Mouse (Mus musculus) hindbrain, embryonic 13.5 days (tissue): ENCODE results near the gene Adgrb3. TPM values are rescaled to one million over a fixed set of nuclear protein-coding genes. Genes with fewer than 3 reads are reported as not detected.
"Not testable (repeated sequence)": the region's sequence is repeated elsewhere in the genome, so short reads cannot be mapped to it uniquely, and the experiment has no call there.

Experiments used
- ATAC-seq: fragments of 200-750 bp; cut with Nextera tagmentation; 2 replicates; pipeline ENCODE4 v1.8.0; 2017; ENCODE audit warnings: moderate TSS enrichment; ENCODE audit not compliant: low FRiP score
- H3K27ac ChIP-seq: fragments of 300-500 bp; sonication (generic); 2 replicates; pipeline ENCODE4 v1.5.1; 2015; ENCODE audit warnings: inconsistent platforms, mild to moderate bottlenecking, moderate library complexity
- H3K27me3 ChIP-seq: fragments of 300-500 bp; sonication (generic); 2 replicates; pipeline ENCODE4 v1.6.1; 2015; ENCODE audit warnings: mild to moderate bottlenecking, inconsistent platforms
- H3K36me3 ChIP-seq: fragments of 300-500 bp; sonication (generic); 2 replicates; pipeline ENCODE4 v1.6.1; 2015; ENCODE audit warnings: mild to moderate bottlenecking, inconsistent platforms
- H3K4me1 ChIP-seq: fragments of 300-500 bp; sonication (generic); replicated peaks from 2 replicates; pipeline ENCODE4 v1.6.1; 2015; ENCODE audit warnings: inconsistent platforms
- H3K4me2 ChIP-seq: fragments of 300-500 bp; sonication (generic); 2 replicates; pipeline ENCODE4 v1.6.1; 2015; ENCODE audit warnings: inconsistent platforms, mild to moderate bottlenecking, moderate library complexity
- H3K4me3 ChIP-seq: fragments of 300-500 bp; sonication (generic); 2 replicates; pipeline ENCODE4 v1.5.1; 2015; ENCODE audit warnings: mild to moderate bottlenecking, inconsistent platforms
- H3K9ac ChIP-seq: fragments of 300-500 bp; sonication (generic); 2 replicates; pipeline ENCODE4 v1.6.1; 2015; ENCODE audit warnings: mild to moderate bottlenecking, inconsistent platforms
- H3K9me3 ChIP-seq: fragments of 300-500 bp; sonication (generic); 2 replicates; pipeline ENCODE4 v1.6.1; 2016; ENCODE audit warnings: inconsistent platforms
- WGBS: fragments of 180-500 bp; shearing (Covaris S2); methylation state at CpG from one replicate; pipeline ENCODE4 v1.1.7; 2015; 5-methylcytosine and 5-hydroxymethylcytosine counted together
- polyA plus RNA-seq: library from polyadenylated mRNA; unstranded; fragments of >200 nt; fragmentation: Nextera tagmentation; extraction: Ambion mirVana; gene quantifications from 2 replicates; pipeline ENCODE4 v1.2.1, GENCODE M21; 2015

Gene Adgrb3
- polyA plus RNA-seq, 1 experiment from 2014 or later: 41.2 TPM

DNA sequence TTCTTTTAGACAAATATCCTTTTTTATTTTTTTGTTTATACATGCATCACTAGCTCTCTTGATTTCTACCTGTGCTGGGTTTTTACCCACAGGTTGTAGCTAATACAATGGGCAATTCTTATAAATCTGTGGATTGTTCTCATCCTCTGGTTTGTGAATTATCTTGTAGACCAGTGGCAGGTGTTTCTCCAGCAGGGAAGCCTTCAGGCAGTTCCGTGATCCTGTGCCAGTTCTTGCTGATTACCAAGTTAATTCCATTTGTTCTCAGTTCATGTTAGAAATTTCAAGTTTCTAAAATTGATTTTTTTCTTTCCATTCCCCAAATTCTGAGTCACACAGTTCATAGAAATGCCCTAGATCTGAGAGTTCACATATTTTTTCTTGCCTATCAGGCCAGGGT is 338.0 kb downstream of the Adgrb3 start:
- Histone ChIP-seq H3K36me3 (no peaks in the 10 kb centered on the region; the same call in 1 of the 2 replicates), H3K4me1 (no peaks in the 10 kb centered on the region), H3K9ac (no peak overlapping the region), H3K9me3 (no peaks in the 10 kb centered on the region), H3K27me3 (no peaks in the 10 kb centered on the region), H3K4me3 (no peak overlapping the region), H3K27ac (no peak overlapping the region), H3K4me2 (no peak overlapping the region)
- 88% methylated on average over 1 of the region's 1 CpGs for WGBS
- no peak for ATAC-seq

DNA sequence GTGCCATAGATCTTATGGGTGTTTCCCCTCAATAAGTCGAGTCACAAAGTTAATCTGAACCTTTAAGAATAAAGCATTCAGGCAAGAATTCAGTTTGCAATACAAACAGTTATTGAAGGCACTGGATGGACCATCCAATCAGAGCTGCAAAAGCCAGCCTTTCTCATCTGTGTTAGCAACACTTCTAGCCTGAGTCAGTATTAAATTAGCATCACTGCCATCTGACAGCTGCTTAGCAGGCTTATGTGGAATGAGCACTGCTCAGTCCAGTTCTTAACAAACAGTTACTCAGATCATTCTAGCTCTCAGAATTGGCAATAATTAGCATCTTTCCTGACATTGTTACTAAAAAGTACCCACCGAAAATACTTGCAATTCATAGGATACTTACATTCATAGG is 339.3 kb downstream of the Adgrb3 start:
- Histone ChIP-seq H3K4me1 (no peaks in the 10 kb centered on the region), H3K27me3 (no peaks in the 10 kb centered on the region), H3K9ac (no peak overlapping the region), H3K36me3 (no peaks in the 10 kb centered on the region; the same call in 1 of the 2 replicates), H3K27ac (no peak overlapping the region), H3K4me3 (no peak overlapping the region), H3K4me2 (no peak overlapping the region), H3K9me3 (no peaks in the 10 kb centered on the region)
- whole genome bisulfite sequencing: 89% methylated on average over 2 of the region's 2 CpGs
- no peak for ATAC-seq

DNA sequence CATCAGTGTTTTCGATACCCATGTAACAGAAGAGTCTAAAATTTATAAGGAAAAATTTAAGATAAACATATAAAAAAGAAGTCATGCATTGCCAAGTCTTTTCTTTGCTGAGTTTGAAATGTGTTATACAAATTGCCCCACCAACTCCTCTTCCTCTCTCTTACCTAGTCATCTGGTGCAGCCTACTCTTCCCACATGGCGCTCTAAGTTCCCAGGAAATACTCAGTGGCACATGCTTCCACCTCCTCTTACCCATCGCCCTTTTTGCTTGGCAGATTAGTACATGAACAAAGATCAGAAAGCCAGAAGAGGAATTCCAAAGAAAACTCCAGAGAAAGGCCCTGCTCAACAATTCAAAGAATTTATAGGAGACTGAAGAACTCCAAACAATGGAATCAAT is 353.8 kb downstream of the Adgrb3 start:
- 73% methylated on average over 3 of the region's 3 CpGs for WGBS
- H3K9me3 ChIP-seq: no peaks in the 10 kb centered on the region
- H3K27me3 ChIP-seq: no peaks in the 10 kb centered on the region
- H3K4me2 ChIP-seq: no peak overlapping the region
- H3K27ac ChIP-seq: no peak overlapping the region
- no peak for ATAC-seq
- H3K4me1 ChIP-seq: no peaks in the 10 kb centered on the region
- H3K36me3 ChIP-seq: no peaks in the 10 kb centered on the region
- no peak overlapping the region for H3K4me3 ChIP-seq
- no peak overlapping the region for H3K9ac ChIP-seq

DNA sequence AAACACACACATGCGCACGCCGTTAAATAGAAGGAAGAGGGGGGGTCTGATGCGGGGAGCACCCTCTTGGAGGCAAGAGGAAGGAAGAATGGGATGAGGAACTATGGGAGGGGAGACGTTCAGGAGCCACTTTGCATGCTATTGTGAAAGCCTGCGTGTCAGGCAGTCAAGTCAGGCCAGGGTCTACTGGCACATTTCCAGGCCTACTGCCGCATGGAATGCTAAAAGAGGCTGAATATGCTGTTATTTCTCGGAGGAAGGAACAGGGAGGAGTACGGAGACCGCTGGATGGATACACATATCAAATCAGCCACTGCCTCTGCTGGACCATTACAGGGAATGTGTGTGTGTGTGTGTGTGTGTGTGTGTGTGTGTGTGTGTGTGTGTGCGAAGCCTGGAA is 355.0 kb downstream of the Adgrb3 start:
- 0 out of 2 replicates have a peak, but pooled peaks have one; percentile 65 for ATAC-seq
- no peaks in the 10 kb centered on the region for H3K9me3 ChIP-seq
- H3K27me3 ChIP-seq: no peaks in the 10 kb centered on the region
- H3K27ac ChIP-seq: no peak overlapping the region
- no peaks in the 10 kb centered on the region for H3K4me1 ChIP-seq
- H3K9ac ChIP-seq: no peak overlapping the region
- no peaks in the 10 kb centered on the region for H3K36me3 ChIP-seq
- 57% methylated on average over 11 of the region's 11 CpGs for WGBS
- H3K4me2 ChIP-seq: peak overlapping the region; percentile 23; the same call in 1 of the 2 replicates
- no peak overlapping the region for H3K4me3 ChIP-seq

DNA sequence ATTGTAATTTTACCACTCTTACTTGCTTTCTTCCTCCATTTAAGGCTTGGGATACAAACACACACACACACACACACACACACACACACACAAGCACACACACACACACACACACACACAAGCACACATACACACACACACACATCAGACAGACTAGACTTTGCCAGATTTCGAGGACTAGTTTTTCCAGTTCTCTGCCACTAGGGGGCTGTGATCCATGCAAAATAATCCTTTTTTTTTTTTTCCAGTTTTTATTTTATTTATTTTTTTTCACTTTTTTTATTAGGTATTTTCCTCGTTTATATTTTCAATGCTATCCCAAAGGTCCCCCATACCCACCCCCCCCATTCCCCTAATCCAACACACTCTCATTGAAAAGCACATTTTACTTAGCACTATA is 357.9 kb downstream of the Adgrb3 start:
- not testable (repeated sequence) for H3K4me2 ChIP-seq, H3K9ac ChIP-seq, H3K4me1 ChIP-seq, ATAC-seq, H3K9me3 ChIP-seq, H3K27ac ChIP-seq, H3K27me3 ChIP-seq, H3K36me3 ChIP-seq, H3K4me3 ChIP-seq
- WGBS: 51% methylated on average over 2 of the region's 2 CpGs

DNA sequence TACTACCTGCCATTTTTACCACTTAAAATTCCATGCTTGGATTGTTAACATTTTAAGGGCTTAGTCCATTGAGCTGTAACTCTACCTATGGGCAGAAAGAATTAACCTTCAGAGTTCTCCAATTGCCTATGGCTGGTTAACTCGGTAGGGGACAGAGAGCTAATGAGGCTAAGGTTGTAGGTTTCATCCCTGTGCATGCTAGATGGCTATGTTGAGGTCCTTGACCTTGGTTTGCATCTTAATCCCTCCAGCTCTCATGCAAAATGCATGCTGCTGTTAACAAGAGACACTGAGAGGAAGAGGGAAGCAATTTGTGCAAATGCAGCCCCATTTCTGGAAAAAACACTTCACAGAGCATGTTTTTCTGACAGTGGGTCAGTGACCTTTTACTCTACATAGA is 366.9 kb downstream of the Adgrb3 start:
- WGBS: 38% methylated on average over 1 of the region's 1 CpGs
- H3K4me1 ChIP-seq: no peaks in the 10 kb centered on the region
- no peak overlapping the region for H3K27ac ChIP-seq
- no peak overlapping the region for H3K4me2 ChIP-seq
- ATAC-seq: no peak
- no peak overlapping the region for H3K4me3 ChIP-seq
- no peaks in the 10 kb centered on the region for H3K27me3 ChIP-seq
- no peak overlapping the region for H3K9ac ChIP-seq
- H3K36me3 ChIP-seq: peaks cover 3% of the 10 kb centered on the region
- H3K9me3 ChIP-seq: no peaks in the 10 kb centered on the region

DNA sequence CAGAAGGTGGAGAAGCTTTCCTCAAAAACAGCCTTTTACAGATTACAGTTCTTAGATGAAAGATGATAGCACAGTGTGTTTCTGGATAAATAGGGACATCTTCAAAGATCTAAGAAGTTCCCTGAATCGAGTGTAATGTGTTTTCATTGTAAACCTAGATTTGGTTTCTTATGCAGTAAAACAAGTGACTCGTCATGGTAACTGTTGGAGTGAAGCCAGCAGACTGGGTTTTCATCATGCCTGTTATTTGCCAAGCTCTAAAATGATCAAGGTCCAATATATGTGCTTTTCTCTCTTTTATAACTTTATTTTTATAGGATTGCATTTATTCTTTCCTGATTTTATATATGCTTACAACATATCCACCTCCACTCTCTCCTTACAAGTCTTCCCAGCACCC is 394.0 kb downstream of the Adgrb3 start:
- Histone ChIP-seq H3K4me2 (no peak overlapping the region), H3K27ac (no peak overlapping the region), H3K9me3 (no peaks in the 10 kb centered on the region), H3K4me3 (no peak overlapping the region), H3K4me1 (peaks cover under 1% of the 10 kb centered on the region; the same call in 1 of the 2 replicates), H3K36me3 (no peaks in the 10 kb centered on the region), H3K9ac (no peak overlapping the region), H3K27me3 (no peaks in the 10 kb centered on the region)
- WGBS: 55% methylated on average over 2 of the region's 2 CpGs
- no peak for ATAC-seq

DNA sequence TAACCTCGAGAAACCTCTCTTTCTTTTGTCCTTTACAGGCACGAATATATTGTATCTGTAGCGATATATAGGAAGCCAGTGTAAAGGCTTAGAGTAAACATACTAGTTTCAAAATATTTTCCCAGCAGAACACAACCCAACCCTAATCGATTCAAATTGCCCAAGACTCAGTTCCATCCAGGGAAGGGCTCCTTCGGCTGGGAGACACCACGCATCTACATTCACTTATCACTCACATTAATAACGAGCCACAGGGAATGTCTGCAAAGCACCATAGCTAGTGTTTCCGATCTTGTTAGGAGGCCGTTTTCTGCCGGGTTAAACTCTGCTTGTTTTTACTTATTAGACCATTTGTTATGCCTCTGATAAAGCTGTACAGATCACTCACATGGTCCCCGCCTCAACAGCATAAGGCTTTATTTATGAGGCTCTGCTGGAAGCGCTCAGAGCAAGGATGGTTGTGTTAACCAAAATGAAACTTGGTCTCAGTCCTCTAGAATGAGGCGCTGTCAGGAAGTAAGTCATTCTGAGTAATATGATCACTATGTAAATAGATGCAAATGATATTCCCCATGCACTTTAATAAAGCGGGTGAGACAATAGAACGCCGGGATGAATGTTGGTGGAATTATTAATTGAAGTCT is 399.2 kb downstream of the Adgrb3 start:
- Histone ChIP-seq H3K27me3 (no peaks in the 10 kb centered on the region), H3K4me1 (peaks cover 4% of the 10 kb centered on the region; the same call in 1 of the 2 replicates), H3K9me3 (no peaks in the 10 kb centered on the region), H3K27ac (peak overlapping the region; percentile 55), H3K9ac (no peak overlapping the region), H3K4me2 (peak overlapping the region; percentile 35), H3K36me3 (no peaks in the 10 kb centered on the region), H3K4me3 (no peak overlapping the region)
- WGBS: 49% methylated on average over 16 of the region's 16 CpGs
- peak; percentile 84 for ATAC-seq

DNA sequence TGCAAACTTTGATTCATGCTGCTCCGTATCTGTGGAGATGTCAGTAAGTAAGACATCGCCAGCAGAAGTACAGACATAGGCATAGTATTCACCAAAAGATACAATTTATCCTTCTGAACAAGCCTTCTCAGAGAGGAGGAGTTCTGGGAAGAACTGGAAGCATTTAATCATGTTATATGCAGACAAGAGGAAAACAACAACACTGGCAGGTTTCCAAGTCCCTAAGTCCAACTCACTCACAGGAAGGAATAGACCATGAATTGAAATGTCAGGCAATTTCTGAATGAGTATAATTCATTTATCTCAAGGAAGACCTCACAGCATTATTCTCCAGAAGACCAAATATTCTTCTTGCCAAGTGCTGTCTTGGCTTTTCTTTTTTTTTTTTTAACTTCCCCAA is 408.8 kb downstream of the Adgrb3 start:
- WGBS: 79% methylated on average over 2 of the region's 2 CpGs
- ATAC-seq: no peak
- H3K4me3 ChIP-seq: no peak overlapping the region
- no peaks in the 10 kb centered on the region for H3K27me3 ChIP-seq
- no peaks in the 10 kb centered on the region for H3K4me1 ChIP-seq
- H3K36me3 ChIP-seq: no peaks in the 10 kb centered on the region
- no peak overlapping the region for H3K27ac ChIP-seq
- no peaks in the 10 kb centered on the region for H3K9me3 ChIP-seq
- H3K4me2 ChIP-seq: no peak overlapping the region
- H3K9ac ChIP-seq: no peak overlapping the region

DNA sequence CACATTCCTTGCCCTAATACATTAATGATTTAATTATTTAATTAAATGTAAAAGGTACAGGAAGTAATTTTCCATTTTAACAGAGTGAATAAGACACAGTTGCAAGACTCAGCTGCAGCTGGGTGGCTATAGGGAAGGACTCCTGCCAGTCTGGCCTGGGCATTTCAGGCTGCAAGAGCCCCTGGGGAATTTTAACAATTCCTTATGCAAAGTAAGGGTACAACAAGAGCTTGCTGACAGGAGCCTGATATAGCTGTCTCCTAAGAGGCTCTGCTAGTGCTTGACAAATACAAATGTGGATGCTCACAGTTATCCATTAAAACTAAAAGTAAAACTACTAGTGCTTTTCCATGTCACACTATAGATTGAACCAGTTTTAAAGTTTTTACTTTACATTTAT is 410.1 kb downstream of the Adgrb3 start:
- 0 out of 2 replicates have a peak, but pooled peaks have one; percentile 17 for ATAC-seq
- H3K4me2 ChIP-seq: no peak overlapping the region
- no peaks in the 10 kb centered on the region for H3K36me3 ChIP-seq
- H3K4me3 ChIP-seq: no peak overlapping the region
- H3K27ac ChIP-seq: no peak overlapping the region
- no peaks in the 10 kb centered on the region for H3K9me3 ChIP-seq
- no peak overlapping the region for H3K9ac ChIP-seq
- no peaks in the 10 kb centered on the region for H3K4me1 ChIP-seq
- H3K27me3 ChIP-seq: no peaks in the 10 kb centered on the region

DNA sequence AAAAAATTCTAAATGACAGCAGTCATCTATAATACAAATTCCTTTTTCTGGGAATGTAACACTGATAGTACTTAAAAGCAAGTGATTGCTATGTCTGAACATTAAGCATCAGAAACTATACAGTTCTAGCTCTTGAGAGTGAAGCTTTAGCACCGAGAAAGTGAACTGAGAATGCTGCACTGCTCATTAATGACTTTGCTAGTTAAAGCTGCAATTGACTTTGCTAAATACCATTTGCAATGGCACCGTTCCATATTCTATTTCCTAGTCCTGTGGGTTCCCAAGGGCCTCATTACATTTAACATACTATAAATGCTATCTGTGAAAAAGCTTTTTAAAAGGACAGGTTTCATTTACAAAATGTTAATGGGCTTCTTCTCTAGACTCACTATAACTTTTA is 414.4 kb downstream of the Adgrb3 start:
- ATAC-seq: no peak
- H3K27me3 ChIP-seq: no peaks in the 10 kb centered on the region
- H3K9me3 ChIP-seq: no peaks in the 10 kb centered on the region
- 53% methylated on average over 2 of the region's 2 CpGs for WGBS
- no peaks in the 10 kb centered on the region for H3K4me1 ChIP-seq
- no peak overlapping the region for H3K4me2 ChIP-seq
- no peak overlapping the region for H3K4me3 ChIP-seq
- H3K9ac ChIP-seq: no peak overlapping the region
- H3K27ac ChIP-seq: no peak overlapping the region
- H3K36me3 ChIP-seq: no peaks in the 10 kb centered on the region

DNA sequence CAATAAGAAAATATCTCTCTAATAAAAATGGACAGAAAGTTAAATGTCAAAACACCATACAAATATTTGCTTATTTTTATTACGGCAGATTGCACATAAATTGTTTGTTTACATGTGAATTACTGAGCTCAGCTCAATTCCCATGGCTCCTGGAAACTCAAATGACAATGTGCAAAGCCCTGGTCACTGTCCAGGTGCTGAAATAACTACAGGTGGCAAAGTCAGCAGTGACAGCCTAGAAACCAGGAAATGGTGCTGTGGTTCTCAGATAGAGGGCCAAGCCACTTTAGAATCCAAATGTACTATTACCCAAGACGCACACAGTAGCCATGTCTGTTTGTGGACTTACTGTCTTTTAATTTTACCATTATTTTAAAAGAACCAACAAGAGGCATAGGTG is 465.3 kb downstream of the Adgrb3 start:
- no peaks in the 10 kb centered on the region for H3K9me3 ChIP-seq
- no peaks in the 10 kb centered on the region for H3K27me3 ChIP-seq
- 94% methylated on average over 2 of the region's 2 CpGs for WGBS
- H3K36me3 ChIP-seq: no peaks in the 10 kb centered on the region
- H3K4me1 ChIP-seq: no peaks in the 10 kb centered on the region
- no peak for ATAC-seq
- no peak overlapping the region for H3K9ac ChIP-seq
- no peak overlapping the region for H3K4me3 ChIP-seq
- no peak overlapping the region for H3K27ac ChIP-seq
- no peak overlapping the region for H3K4me2 ChIP-seq

DNA sequence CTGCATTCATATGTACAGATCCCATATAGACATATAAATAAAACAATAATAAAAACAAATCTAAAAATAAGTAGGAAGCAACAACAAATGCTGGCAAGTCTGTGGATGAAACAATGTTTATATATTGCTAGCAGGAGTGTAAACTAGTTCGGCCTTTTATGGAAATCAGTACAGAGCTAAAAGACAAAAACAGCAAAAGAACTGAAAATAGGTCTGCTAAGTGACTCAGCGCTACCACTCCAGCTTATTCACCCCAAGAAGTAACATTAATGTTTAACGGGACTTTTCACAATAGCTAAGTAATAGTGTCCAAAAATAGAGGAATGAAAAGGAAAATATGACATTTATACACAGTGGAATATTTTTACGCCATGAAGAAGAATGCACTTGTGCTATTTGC is 471.0 kb downstream of the Adgrb3 start:
- Histone ChIP-seq H3K4me3 (no peak overlapping the region), H3K4me2 (no peak overlapping the region), H3K27ac (no peak overlapping the region), H3K4me1 (no peaks in the 10 kb centered on the region), H3K9me3 (no peaks in the 10 kb centered on the region), H3K36me3 (0 out of 2 replicates have a peak, but pooled peaks cover 4% of the 10 kb centered on the region), H3K9ac (no peak overlapping the region), H3K27me3 (no peaks in the 10 kb centered on the region)
- no peak for ATAC-seq
- 94% methylated on average over 4 of the region's 4 CpGs for WGBS
